Mouse (Mus musculus) heart, embryonic 16.5 days (tissue): ENCODE data around the gene Gng7. TPM values are rescaled to one million over a fixed set of nuclear protein-coding genes. Genes with fewer than 3 reads are reported as not detected.

ENCODE experiments used
- ATAC-seq: fragments of 200-750 bp; cut with Nextera tagmentation; replicated peaks from 2 replicates; pipeline ENCODE4 v1.8.0; 2017; ENCODE audit warnings: moderate number of reproducible peaks; ENCODE audit not compliant: insufficient read depth, low FRiP score; ENCODE audit errors: extremely low read depth
- H3K27ac ChIP-seq: fragments of 300-500 bp; sonication (generic); 2 replicates; pipeline ENCODE4 v1.5.1; 2014; ENCODE audit warnings: mild to moderate bottlenecking, low read length, control low read depth, moderate library complexity
- H3K27me3 ChIP-seq: fragments of 300-500 bp; sonication (generic); 2 replicates; pipeline ENCODE4 v1.6.1; 2014; ENCODE audit warnings: low read length, mixed read lengths; ENCODE audit not compliant: control insufficient read depth, insufficient read depth
- H3K36me3 ChIP-seq: fragments of 300-500 bp; sonication (generic); 2 replicates; pipeline ENCODE4 v1.6.1; 2014; ENCODE audit not compliant: control insufficient read depth, insufficient read depth
- H3K4me1 ChIP-seq: fragments of 300-500 bp; sonication (generic); 2 replicates; pipeline ENCODE4 v1.6.1; 2014; ENCODE audit warnings: low read length, mixed read lengths; ENCODE audit not compliant: control insufficient read depth, insufficient read depth
- H3K4me2 ChIP-seq: fragments of 300-500 bp; sonication (generic); 2 replicates; pipeline ENCODE4 v1.6.1; 2014; ENCODE audit warnings: low read depth, mild to moderate bottlenecking, control low read depth, low read length
- H3K4me3 ChIP-seq: fragments of 300-500 bp; sonication (generic); 2 replicates; pipeline ENCODE4 v1.5.1; 2014; ENCODE audit warnings: mild to moderate bottlenecking, control low read depth, low read length
- H3K9ac ChIP-seq: fragments of 300-500 bp; sonication (generic); 2 replicates; pipeline ENCODE4 v1.6.1; 2014; ENCODE audit warnings: low read length, control low read depth
- H3K9me3 ChIP-seq: fragments of 300-500 bp; sonication (generic); replicated peaks from 2 replicates; pipeline ENCODE4 v1.6.1; 2016; ENCODE audit warnings: low read length; ENCODE audit not compliant: control insufficient read depth
- WGBS: fragments of 180-500 bp; shearing (Covaris S2); extraction: QIAGEN DNeasy Blood & Tissue Kit; methylation state at CpG from one replicate; pipeline ENCODE4 v1.1.7; 2014; 5-methylcytosine and 5-hydroxymethylcytosine counted together
- polyA plus RNA-seq: library from polyadenylated mRNA; unstranded; fragments of >200 nt; fragmentation: Nextera tagmentation; extraction: Ambion mirVana; gene quantifications from 2 replicates; pipeline ENCODE4 v1.2.1, GENCODE M21; 2015

The Gng7 gene
- polyA plus RNA-seq, 1 experiment from 2014 or later, result 1.4 TPM

DNA sequence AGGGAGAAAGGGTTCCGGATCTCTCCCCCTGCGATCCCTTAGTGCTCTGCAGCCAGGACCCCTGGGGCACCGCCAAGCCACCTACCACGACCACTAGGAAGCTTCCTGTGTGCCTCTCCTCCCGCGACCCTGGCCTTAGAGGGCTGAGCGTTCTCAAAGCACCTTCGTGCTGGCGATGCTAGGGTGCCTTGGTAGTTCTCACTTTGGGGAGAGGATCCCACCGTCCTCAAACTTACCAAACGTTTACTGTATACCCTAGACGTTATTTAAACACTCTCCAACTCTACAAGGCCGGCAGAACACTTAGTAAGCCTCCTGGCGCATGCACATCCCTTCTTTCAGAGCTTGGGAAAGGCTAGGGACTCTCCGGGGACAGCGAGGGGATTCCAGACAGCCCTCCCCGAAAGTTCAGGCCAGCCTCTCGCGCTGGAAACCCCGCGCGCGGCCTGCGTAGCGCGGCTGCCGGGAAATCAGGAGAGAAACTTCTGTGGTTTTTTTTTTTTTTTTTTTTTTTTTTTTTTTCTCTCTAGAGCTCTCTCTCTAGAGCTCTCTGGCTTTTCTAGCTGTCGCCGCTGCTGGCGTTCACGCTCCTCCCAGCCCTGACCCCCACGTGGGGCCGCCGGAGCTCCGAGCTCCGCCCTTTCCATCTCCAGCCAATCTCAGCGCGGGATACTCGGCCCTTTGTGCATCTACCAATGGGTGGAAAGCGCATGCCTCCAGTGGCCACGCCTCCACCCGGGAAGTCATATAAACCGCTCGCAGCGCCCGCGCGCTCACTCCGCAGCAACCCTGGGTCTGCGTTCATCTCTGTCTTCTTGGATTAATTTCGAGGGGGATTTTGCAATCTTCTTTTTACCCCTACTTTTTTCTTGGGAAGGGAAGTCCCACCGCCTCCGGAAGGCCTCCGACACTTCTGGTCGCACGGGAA is 85.2 kb downstream of the Gng7 start, which contains the start of gene Gadd45b:
TSS of gene Gadd45b (plus strand) at position 775 of the 928 bp plus-strand sequence.
- WGBS, result under 1% methylated on average over 56 of the region's 56 CpGs
- peaks cover 34% of the 10 kb centered on the region for H3K4me1 ChIP-seq

DNA sequence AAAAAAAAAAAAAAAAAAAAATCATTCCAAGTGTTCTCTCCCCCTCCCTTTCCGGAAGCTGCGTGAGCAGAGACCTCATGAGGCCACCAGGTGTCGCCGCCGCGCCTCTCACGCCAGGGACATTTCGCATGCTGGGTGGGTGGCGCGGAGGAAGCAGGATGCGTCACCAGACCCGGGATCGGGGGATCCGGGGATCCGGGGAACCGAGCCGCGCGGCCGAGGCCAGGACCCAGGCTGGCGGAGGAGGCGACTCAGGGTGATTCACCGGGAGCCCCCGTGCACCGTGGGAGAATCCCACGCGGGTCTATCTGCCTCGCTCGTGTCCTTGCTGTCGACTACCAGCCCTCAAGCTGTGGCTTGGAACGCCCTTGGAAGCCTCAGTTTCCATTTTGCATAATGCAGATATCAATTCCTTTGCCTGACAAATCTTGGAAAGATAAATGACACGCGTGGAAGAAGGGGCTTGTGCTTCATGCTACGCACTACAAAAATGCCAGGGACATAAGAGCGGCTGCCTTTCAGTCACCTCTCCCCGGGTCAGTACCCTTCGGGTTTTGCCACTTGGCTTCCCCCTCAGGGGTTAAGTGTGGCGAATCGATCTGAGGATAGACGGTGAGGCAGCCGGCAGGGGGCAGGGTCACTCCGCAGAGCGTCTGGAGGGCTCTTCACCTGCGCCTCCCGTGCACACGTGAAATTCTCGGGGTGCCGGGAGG is 86.0 kb downstream of the Gng7 start:
- H3K36me3 ChIP-seq, result no peaks in the 10 kb centered on the region
- no peaks in the 10 kb centered on the region for H3K27me3 ChIP-seq
- H3K4me3 ChIP-seq, result peak overlapping the region; percentile 71
- peak overlapping the region; percentile 96 for H3K4me2 ChIP-seq
- peak overlapping the region; percentile 97 for H3K27ac ChIP-seq
- peak overlapping the region; percentile 86 for H3K9ac ChIP-seq
- H3K4me1 ChIP-seq, result peaks cover 32% of the 10 kb centered on the region
- WGBS, result under 1% methylated on average over 48 of the region's 48 CpGs
- ATAC-seq, result peak; percentile 37
- H3K9me3 ChIP-seq, result no peaks in the 10 kb centered on the region

More for the DNA sequence above, 85.2 kb downstream of the Gng7 start, which contains the start of gene Gadd45b:
- peak within 1 kb of the TSS; percentile 97 for H3K27ac ChIP-seq
- H3K9me3 ChIP-seq, result no peaks in the 10 kb centered on the region
- no peaks in the 10 kb centered on the region for H3K27me3 ChIP-seq
- H3K36me3 ChIP-seq, result no peaks in the 10 kb centered on the region
- peak; percentile 85 for ATAC-seq
- H3K4me2 ChIP-seq, result peak within 1 kb of the TSS; percentile 96
- H3K4me3 ChIP-seq, result peak within 1 kb of the TSS; percentile 87
- H3K9ac ChIP-seq, result peak within 1 kb of the TSS; percentile 86

DNA sequence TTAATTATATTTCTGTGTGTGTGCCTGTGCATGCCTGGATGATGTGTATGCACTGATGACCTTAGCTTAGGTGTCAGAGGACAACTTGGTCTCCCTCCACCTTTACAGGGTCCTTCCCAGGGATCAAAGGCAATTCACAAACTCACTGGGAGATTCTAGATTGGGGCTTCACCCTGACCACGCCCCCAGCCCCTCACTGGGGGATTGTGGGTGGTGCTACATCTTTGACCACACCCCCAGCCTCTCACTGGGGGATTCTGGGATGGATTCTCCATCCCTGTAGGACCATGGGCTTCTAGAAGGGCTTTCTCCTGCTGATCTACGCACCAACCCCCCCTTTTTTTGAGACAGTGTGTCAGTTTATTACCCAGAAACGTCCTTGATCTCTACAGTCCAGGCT is 89.3 kb downstream of the Gng7 start:
- no peaks in the 10 kb centered on the region for H3K36me3 ChIP-seq
- no peak overlapping the region for H3K4me3 ChIP-seq
- WGBS, result 44% methylated on average over 3 of the region's 3 CpGs
- no peak overlapping the region for H3K27ac ChIP-seq
- H3K27me3 ChIP-seq, result no peaks in the 10 kb centered on the region
- H3K9me3 ChIP-seq, result no peaks in the 10 kb centered on the region
- H3K4me1 ChIP-seq, result peaks cover 18% of the 10 kb centered on the region
- no peak for ATAC-seq
- no peak overlapping the region for H3K4me2 ChIP-seq
- no peak overlapping the region for H3K9ac ChIP-seq

DNA sequence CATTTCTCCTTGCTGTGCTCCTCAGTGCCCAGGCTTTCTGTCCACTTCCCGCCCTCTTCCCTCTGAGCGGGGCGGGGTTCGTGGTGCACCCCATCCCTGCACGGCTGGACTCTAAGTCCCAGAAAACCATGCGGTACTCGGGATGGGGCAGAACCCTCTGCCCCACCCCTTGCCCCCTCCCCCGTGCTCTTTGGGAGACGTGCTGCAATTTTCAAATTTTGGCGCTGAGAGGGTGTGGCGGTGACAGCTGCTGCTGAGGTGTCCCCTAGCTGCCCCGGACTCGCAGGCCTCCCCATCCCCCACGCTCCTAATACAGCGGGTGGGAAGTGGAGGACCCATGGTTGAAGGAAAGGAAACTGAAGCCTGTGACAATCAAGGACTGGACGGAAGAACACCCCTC is 92.8 kb downstream of the Gng7 start:
- 2% methylated on average over 16 of the region's 16 CpGs for WGBS

DNA sequence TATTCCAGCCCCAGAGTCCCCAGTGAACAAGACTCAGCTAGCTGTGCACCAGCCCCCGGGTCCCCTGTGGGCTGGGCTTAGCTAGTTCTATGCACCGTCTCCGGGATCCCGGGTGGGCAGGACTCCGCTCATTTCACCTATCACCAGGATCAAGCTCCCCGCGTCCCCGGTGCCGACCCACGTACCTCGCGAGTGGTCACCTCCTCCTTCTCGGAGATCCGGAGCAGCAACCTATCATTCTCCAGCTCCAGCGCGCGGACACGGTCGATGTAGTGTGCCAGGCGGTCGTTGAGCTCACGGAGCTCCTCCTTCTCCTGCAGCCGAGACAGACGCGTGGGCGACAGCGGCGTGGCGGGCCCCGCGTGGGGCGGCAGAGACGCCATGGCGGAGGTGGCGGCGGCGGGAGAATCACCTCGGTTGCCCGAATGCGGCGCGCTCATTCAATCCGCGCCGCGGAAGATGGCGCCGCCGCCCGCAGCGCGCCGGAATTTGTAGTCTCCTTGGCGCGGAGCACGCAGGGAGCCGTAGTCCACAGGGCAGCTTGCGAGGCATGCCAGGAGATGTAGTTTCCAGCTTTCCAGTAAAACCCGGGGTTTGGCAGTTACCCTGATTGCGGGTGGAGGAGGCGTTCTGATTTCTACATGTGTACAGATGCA is 96.8 kb downstream of the Gng7 start, which contains the start of gene Lmnb2:
TSS of gene Lmnb2 (minus strand) at position 467 of the 656 bp plus-strand sequence.
- WGBS, result under 1% methylated on average over 61 of the region's 61 CpGs
- peak within 1 kb of the TSS; percentile 93 for H3K4me2 ChIP-seq
- peak within 1 kb of the TSS; percentile 89 for H3K9ac ChIP-seq
- ATAC-seq, result peak; percentile 47; the same call in 1 of the 2 replicates
- peak within 1 kb of the TSS; percentile 89 for H3K4me3 ChIP-seq
- peaks cover 23% of the 10 kb centered on the region for H3K4me1 ChIP-seq
- H3K27ac ChIP-seq, result peak within 1 kb of the TSS; percentile 4; the same call in 1 of the 2 replicates
- H3K36me3 ChIP-seq, result no peaks in the 10 kb centered on the region
- H3K9me3 ChIP-seq, result no peaks in the 10 kb centered on the region
- no peaks in the 10 kb centered on the region for H3K27me3 ChIP-seq

More for the DNA sequence above, 92.8 kb downstream of the Gng7 start:
- Histone ChIP-seq H3K4me1 (peaks cover 16% of the 10 kb centered on the region), H3K9me3 (no peaks in the 10 kb centered on the region), H3K4me3 (peak overlapping the region; percentile 47), H3K4me2 (peak overlapping the region; percentile 65), H3K27ac (peak overlapping the region; percentile 19; the same call in 1 of the 2 replicates), H3K36me3 (no peaks in the 10 kb centered on the region), H3K9ac (peak overlapping the region; percentile 62), H3K27me3 (no peaks in the 10 kb centered on the region)
- ATAC-seq, result peak; percentile 38; the same call in 1 of the 2 replicates

DNA sequence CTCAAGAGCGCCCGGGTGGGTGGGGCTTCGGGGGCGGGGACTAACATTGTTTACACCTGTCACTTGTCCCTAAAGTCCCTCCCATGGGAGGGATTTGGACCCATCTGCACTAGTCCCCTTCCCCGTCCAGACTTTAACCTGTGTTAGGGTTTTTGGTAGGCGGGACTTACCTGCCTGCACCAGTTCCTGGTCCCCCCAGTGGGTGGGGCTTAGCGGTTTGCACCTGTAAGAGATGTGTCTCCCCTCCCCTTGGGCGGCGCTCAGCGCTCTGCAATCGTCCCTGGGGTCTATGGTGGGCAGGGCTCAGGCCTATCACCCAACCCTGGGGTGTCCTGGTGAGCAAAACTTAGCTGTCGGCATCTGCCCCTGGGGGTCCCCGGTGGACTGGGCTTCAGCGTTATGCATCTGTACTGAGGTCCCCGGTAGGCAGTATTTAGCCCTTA is 97.4 kb downstream of the Gng7 start:
- no peaks in the 10 kb centered on the region for H3K9me3 ChIP-seq
- 2% methylated on average over 15 of the region's 15 CpGs for WGBS
- peak overlapping the region; percentile 89 for H3K9ac ChIP-seq
- peaks cover 18% of the 10 kb centered on the region for H3K4me1 ChIP-seq
- H3K4me3 ChIP-seq, result peak overlapping the region; percentile 89
- no peaks in the 10 kb centered on the region for H3K36me3 ChIP-seq
- H3K27ac ChIP-seq, result peak overlapping the region; percentile 4; the same call in 1 of the 2 replicates
- peak overlapping the region; percentile 93 for H3K4me2 ChIP-seq
- H3K27me3 ChIP-seq, result no peaks in the 10 kb centered on the region
- peak; percentile 25; the same call in 1 of the 2 replicates for ATAC-seq

DNA sequence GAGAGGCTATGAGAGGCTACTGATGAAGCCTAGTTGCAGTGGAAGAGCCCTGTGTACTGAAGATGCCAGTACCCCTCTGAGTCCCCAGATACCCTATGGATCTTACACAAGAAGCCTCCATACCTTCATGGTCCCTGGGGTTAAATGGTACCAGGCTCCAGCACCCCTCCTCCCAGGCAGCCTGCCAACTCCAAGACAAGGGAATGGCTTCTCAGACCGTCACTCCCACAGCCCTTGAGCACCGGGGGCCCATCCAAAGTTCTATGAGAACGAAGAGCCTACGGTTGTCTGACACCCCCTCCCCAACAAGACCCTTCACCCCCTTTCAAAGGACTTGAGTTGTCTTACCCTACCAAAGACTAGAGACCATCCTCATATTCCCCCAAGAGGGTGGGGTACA is 99.0 kb downstream of the Gng7 start:
- Histone ChIP-seq H3K9ac (no peak overlapping the region), H3K36me3 (no peaks in the 10 kb centered on the region), H3K27me3 (no peaks in the 10 kb centered on the region), H3K9me3 (no peaks in the 10 kb centered on the region), H3K4me1 (peaks cover 12% of the 10 kb centered on the region), H3K4me2 (no peak overlapping the region), H3K27ac (no peak overlapping the region), H3K4me3 (no peak overlapping the region)
- 74% methylated on average over 4 of the region's 4 CpGs for WGBS
- ATAC-seq, result no peak

DNA sequence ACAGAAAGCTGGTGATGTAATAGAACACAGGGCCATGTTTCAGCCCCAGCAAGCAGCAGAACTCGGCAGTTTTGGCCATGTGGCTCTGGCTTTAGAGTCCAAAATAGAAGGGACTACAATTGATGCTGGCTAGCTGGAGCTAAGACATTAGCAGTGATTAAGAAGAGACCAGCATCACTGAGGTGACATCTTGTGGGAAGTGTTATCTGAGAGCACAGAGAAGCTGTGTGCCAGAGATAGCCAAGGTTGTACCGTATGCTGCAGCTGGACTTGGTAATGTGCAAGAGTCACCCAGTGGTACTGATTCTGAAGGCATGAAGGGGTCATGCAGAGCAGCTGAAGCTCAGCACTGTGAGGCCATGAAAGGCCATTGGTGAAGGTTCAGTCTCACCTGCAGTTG is 99.5 kb downstream of the Gng7 start:
- H3K36me3 ChIP-seq, result no peaks in the 10 kb centered on the region
- no peak overlapping the region for H3K4me3 ChIP-seq
- WGBS, result 75% methylated on average over 2 of the region's 2 CpGs
- H3K9me3 ChIP-seq, result no peaks in the 10 kb centered on the region
- no peak overlapping the region for H3K27ac ChIP-seq
- no peak overlapping the region for H3K9ac ChIP-seq
- H3K4me1 ChIP-seq, result peaks cover 12% of the 10 kb centered on the region
- ATAC-seq, result no peak
- no peak overlapping the region for H3K4me2 ChIP-seq
- no peaks in the 10 kb centered on the region for H3K27me3 ChIP-seq
